Mouse (Mus musculus) limb, embryonic 14.5 days (tissue): ENCODE results near the gene Phlda3. TPM values are rescaled to one million over a fixed set of nuclear protein-coding genes. Genes with fewer than 3 reads are reported as not detected.

ENCODE experiments used
- ATAC-seq: fragments of 200-750 bp; cut with Nextera tagmentation; 2 replicates; pipeline ENCODE4 v1.8.0; 2017; ENCODE audit warnings: low read depth, moderate number of reproducible peaks, moderate TSS enrichment; ENCODE audit not compliant: low FRiP score
- DNase-seq: peaks from one replicate; pipeline ENCODE4 v3.0.0-alpha.2; 2015; ENCODE audit warnings: low spot score
- H3K27ac ChIP-seq: fragments of 300-500 bp; sonication (generic); replicated peaks from 2 replicates; pipeline ENCODE4 v1.5.1; 2014; ENCODE audit warnings: low read depth, mild to moderate bottlenecking, low read length, moderate library complexity, mixed read lengths
- H3K27me3 ChIP-seq: fragments of 300-500 bp; sonication (generic); 2 replicates; pipeline ENCODE4 v1.6.1; 2014; ENCODE audit warnings: low read length, mixed read lengths; ENCODE audit not compliant: control insufficient read depth, insufficient read depth
- H3K36me3 ChIP-seq: fragments of 300-500 bp; sonication (generic); 2 replicates; pipeline ENCODE4 v1.6.1; 2014; ENCODE audit warnings: mild to moderate bottlenecking, low read length, moderate library complexity, mixed read lengths; ENCODE audit not compliant: control insufficient read depth, insufficient read depth
- H3K4me1 ChIP-seq: fragments of 300-500 bp; sonication (generic); 2 replicates; pipeline ENCODE4 v1.6.1; 2014; ENCODE audit warnings: antibody characterized with exemption, low read length, mixed read lengths; ENCODE audit not compliant: control insufficient read depth, insufficient read depth
- H3K4me2 ChIP-seq: fragments of 300-500 bp; sonication (generic); replicated peaks from 2 replicates; pipeline ENCODE4 v1.6.1; 2014; ENCODE audit warnings: low read depth, mild to moderate bottlenecking, low read length, moderate library complexity; ENCODE audit not compliant: severe bottlenecking
- H3K4me3 ChIP-seq: fragments of 300-500 bp; sonication (generic); replicated peaks from 2 replicates; pipeline ENCODE4 v1.5.1; 2014; ENCODE audit warnings: low read length
- H3K9ac ChIP-seq: fragments of 300-500 bp; sonication (generic); 2 replicates; pipeline ENCODE4 v1.6.1; 2014; ENCODE audit warnings: mild to moderate bottlenecking, low read depth, low read length, moderate library complexity; ENCODE audit not compliant: severe bottlenecking
- H3K9me3 ChIP-seq: fragments of 300-500 bp; sonication (generic); 2 replicates; pipeline ENCODE4 v1.6.1; 2016; ENCODE audit warnings: low read length; ENCODE audit not compliant: control insufficient read depth
- POLR2A ChIP-seq: fragments of 200-500 bp; IDR thresholded peaks from 2 replicates; pipeline ENCODE4 v1.8.0; 2012; ENCODE audit warnings: inconsistent platforms, mild to moderate bottlenecking, moderate library complexity, borderline replicate concordance; ENCODE audit not compliant: insufficient read depth, insufficient read length; ENCODE audit errors: extremely low read depth
- WGBS: fragments of 180-500 bp; shearing (Covaris S2); extraction: QIAGEN DNeasy Blood & Tissue Kit; methylation state at CpG from one replicate; pipeline ENCODE4 v1.1.7; 2014; 5-methylcytosine and 5-hydroxymethylcytosine counted together
- polyA plus RNA-seq, 2 experiments: library from polyadenylated mRNA; depleted of rRNA in 1 of 2; stranded (reverse) in 1 of 2; unstranded in 1 of 2; fragments of >200 nt; fragmentation: Nextera tagmentation in 1 of 2; extraction: Ambion mirVana in 1 of 2; gene quantifications; 2 replicates each; pipeline versions ENCODE4 v1.2.1 to v1.2.3; 2012 to 2014

Phlda3 gene
- polyA plus RNA-seq, 2 experiments: 60.6 to 87.4 TPM

GRCm38 (mm10) chr1:135770896-135771572 lies 5.1 kb downstream of the Phlda3 start:
- 0 out of 2 replicates have a peak overlapping the region, but pooled peaks have one; percentile 17 for H3K9ac ChIP-seq
- TF ChIP-seq POLR2A: no peak
- no peaks in the 10 kb centered on the region for H3K27me3 ChIP-seq
- WGBS: 50% methylated on average over 12 of the region's 12 CpGs
- no peaks in the 10 kb centered on the region for H3K9me3 ChIP-seq
- no peak overlapping the region for H3K4me2 ChIP-seq
- DNase-seq (no peak), ATAC-seq (no peak)
- peaks cover 23% of the 10 kb centered on the region for H3K4me1 ChIP-seq
- no peak overlapping the region for H3K4me3 ChIP-seq
- peaks cover 25% of the 10 kb centered on the region for H3K36me3 ChIP-seq
- H3K27ac ChIP-seq: no peak overlapping the region; the same call in 1 of the 2 replicates

- no peak for DNase-seq
- H3K27ac ChIP-seq: no peak overlapping the region
- H3K4me3 ChIP-seq: no peak overlapping the region
- H3K9me3 ChIP-seq: no peaks in the 10 kb centered on the region
- H3K9ac ChIP-seq: no peak overlapping the region
- no peak for TF ChIP-seq POLR2A
- H3K36me3 ChIP-seq: peaks cover 25% of the 10 kb centered on the region
- peaks cover 23% of the 10 kb centered on the region for H3K4me1 ChIP-seq
- no peak for ATAC-seq
- 69% methylated on average over 8 of the region's 8 CpGs for WGBS
- no peaks in the 10 kb centered on the region for H3K27me3 ChIP-seq
- H3K4me2 ChIP-seq: no peak overlapping the region
Measured at GRCm38 (mm10) chr1:135771573-135771970, 5.7 kb downstream of the Phlda3 start.

GRCm38 (mm10) chr1:135776596-135776995 lies 10.7 kb downstream of the Phlda3 start:
- DNase-seq (no peak), ATAC-seq (no peak)
- H3K4me1 ChIP-seq: peaks cover 13% of the 10 kb centered on the region
- H3K27ac ChIP-seq: no peak overlapping the region
- TF ChIP-seq POLR2A: no peak
- H3K9ac ChIP-seq: no peak overlapping the region
- H3K9me3 ChIP-seq: no peaks in the 10 kb centered on the region
- no peaks in the 10 kb centered on the region for H3K36me3 ChIP-seq
- no peak overlapping the region for H3K4me3 ChIP-seq
- no peaks in the 10 kb centered on the region for H3K27me3 ChIP-seq
- H3K4me2 ChIP-seq: no peak overlapping the region

GRCm38 (mm10) chr1:135777046-135777445 lies 11.1 kb downstream of the Phlda3 start:
- no peaks in the 10 kb centered on the region for H3K9me3 ChIP-seq
- ATAC-seq: no peak
- peaks cover 13% of the 10 kb centered on the region for H3K4me1 ChIP-seq
- no peaks in the 10 kb centered on the region for H3K36me3 ChIP-seq
- no peak overlapping the region for H3K4me2 ChIP-seq
- no peak overlapping the region for H3K27ac ChIP-seq
- no peak overlapping the region for H3K9ac ChIP-seq
- no peaks in the 10 kb centered on the region for H3K27me3 ChIP-seq
- no peak overlapping the region for H3K4me3 ChIP-seq
- TF ChIP-seq POLR2A: no peak
- WGBS: 88% methylated on average over 1 of the region's 1 CpGs
- DNase-seq: no peak

GRCm38 (mm10) chr1:135778780-135779535 lies 13.0 kb downstream of the Phlda3 start, which contains the start of gene Tnni1:
Gene Tnni1 (plus strand): TSS chr1:135779434.
- TF ChIP-seq POLR2A: no peak
- no peaks in the 10 kb centered on the region for H3K9me3 ChIP-seq
- H3K4me2 ChIP-seq: peak within 1 kb of the TSS; percentile 21
- DNase-seq: peak; percentile 45
- H3K27ac ChIP-seq: peak within 1 kb of the TSS; percentile 61
- H3K36me3 ChIP-seq: no peaks in the 10 kb centered on the region
- H3K4me1 ChIP-seq: peaks cover 13% of the 10 kb centered on the region
- H3K27me3 ChIP-seq: no peaks in the 10 kb centered on the region
- H3K4me3 ChIP-seq: no peak within 1 kb of the TSS
- peak; percentile 84 for ATAC-seq
- WGBS: 22% methylated on average over 18 of the region's 22 CpGs
- 0 out of 2 replicates have a peak within 1 kb of the TSS, but pooled peaks have one; percentile 21 for H3K9ac ChIP-seq
